Mouse (Mus musculus) ovary, postnatal 36 days (tissue): ENCODE data around the gene Fbxo17.
A peak's percentile ranks its signal among the peaks of the same experiment; 100 is the strongest.

ENCODE experiments used
- DNase-seq: peaks from one replicate; pipeline ENCODE4 v3.0.0; 2022; ENCODE audit warnings: low spot score, mixed read lengths

The Fbxo17 gene

DNA sequence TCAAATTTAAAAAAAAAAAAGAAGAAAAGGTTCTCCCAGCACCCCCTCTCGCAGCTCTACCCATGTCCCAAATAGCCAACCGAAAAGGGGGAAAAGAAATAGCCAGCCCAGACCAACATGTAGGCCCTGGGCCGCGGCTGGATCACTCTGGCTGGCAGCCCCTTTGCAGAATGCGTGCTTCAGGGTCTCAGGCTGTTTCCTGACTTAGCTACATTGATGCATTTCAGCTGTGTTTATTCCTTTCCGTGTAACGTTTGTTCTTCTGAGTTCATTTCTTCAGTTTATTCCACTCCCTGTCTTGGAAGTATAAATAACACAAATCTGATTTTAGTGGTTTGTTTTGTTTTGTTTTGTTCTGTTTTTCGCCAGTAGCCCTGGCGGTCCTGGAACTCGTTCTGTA lies 1.1 kb downstream of the Fbxo17 start:
- DNase-seq = no peak

DNA sequence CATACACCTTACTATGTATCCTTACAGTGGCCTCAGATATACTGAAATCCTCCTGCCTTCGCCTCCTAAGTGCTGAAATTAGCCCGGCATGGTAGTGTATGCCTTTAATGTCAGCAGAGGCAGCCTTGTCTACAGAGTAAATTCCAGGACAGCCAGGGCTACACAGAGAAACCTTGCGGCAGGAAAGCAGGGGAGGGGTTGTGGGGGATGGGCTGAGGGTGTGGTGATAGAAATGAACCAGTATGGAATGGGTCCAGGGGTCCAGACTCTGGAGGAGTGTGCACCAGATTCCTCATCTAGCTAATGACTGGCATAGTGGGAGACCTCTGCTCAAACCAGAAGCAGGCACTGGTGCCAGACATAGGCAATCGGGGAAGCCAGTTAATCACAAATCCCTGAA lies 2.6 kb downstream of the Fbxo17 start:
- no peak for DNase-seq

DNA sequence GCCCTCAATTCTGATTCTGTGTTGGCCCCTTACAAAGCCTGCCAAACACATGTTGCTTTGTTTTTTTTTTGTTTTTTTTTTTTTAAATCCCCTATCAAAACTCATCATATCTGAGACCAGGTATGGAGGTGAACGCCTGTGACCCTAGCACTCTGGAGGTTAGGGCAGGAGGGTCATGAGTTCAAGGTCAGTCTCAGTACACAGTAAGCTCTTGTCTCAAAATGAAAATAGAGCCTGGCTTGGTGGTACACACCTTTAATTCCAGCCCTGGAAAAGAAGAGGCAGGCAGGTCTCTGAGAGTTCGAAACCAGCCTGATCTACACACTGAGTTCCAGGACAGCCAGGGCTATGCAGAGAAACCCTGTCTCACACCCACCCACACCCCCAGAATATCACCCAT lies 3.0 kb downstream of the Fbxo17 start:
- DNase-seq = no peak

DNA sequence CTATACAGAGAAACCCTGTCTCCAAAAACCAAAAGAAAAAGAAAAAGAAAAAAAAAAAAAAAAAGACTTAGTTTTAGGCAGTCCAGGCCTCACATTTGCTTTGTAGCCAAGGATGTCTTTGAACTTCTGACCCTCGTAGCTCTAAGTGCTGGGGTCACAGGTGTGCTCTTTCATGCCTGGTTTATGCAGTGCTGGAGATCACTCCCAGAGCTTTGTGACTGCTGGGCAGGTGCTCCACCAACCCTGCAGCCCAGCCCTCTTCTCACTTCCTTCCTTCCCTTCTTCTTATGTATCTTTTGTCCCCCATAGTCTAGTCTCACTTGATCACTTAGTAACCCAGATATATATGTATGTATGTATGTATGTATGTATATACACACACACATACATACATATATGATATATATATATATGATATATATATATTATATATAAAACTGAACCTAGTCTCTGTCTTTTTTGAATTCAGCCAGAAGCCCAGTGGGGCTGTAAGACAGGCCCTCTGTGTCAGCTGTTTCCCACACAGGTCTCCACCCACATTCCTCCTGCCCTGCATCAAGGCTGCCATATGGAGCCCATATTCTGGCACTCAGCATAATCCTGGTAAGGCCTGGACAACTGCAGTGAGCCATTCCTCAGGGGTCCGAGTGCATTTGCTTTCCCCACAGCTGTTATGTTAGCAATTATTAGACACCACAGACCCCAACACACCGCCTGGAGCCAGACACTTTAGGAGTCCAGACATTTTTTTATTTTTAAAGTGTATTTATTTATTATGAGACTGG lies 4.3 kb downstream of the Fbxo17 start:
- DNase-seq = no peak

DNA sequence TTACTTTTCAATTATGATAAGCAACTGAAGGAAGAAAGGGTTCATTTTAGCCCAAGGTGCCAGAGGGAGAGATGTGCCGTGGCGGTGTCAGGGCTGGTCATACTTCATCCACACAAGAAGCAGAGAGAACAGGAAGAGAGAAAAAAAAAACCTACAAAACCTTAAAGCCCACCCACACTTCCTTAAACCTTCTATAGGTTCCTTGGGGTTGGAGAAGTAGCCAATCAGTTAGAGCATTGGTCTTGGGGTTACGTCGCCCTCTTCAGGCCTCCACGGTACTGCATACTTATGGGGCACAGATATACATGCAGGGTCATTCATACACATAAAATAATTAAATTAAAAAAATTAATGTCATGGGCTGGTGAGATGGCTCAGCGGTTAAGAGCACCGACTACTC lies 5.5 kb downstream of the Fbxo17 start:
- no peak for DNase-seq

DNA sequence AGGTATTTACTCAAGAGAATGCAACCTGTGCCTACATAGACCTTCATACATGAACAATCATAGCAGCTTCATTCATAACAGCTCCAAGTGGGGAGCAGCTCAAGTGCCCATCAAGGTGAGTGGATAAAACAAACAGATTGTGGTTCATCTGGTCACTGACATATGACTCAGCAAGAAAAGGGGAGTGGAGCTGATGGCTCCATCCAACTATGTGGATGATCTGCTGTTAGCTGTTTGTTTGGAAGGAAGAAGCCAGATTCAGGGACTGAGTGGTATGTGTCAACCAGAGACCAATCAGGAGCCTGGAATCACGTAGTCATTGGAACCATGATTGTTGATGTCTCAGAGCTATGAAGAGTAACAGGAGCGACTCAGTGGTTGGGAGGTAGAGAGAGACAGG lies 8.0 kb downstream of the Fbxo17 start:
- DNase-seq = no peak

DNA sequence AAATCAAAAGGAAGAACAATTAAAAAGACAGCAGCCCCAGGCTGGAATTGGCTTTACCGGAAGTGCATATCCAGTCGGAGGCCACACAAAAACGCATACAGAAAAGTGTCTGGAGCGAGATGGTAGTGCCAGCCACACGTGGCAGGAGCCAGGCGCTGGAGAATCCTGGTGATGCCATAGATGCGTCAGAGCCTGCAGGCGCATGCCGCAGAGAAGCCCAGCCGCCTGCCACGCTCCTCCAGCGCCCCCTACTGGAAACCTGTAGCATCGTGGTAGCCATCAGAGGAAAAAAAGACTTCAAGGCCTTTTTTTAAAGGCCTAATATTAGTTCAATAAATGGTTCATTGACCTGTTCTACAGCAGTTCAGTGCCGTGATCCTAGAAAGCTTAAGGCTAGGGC lies 10.0 kb downstream of the Fbxo17 start:
- peak; percentile 73 for DNase-seq

DNA sequence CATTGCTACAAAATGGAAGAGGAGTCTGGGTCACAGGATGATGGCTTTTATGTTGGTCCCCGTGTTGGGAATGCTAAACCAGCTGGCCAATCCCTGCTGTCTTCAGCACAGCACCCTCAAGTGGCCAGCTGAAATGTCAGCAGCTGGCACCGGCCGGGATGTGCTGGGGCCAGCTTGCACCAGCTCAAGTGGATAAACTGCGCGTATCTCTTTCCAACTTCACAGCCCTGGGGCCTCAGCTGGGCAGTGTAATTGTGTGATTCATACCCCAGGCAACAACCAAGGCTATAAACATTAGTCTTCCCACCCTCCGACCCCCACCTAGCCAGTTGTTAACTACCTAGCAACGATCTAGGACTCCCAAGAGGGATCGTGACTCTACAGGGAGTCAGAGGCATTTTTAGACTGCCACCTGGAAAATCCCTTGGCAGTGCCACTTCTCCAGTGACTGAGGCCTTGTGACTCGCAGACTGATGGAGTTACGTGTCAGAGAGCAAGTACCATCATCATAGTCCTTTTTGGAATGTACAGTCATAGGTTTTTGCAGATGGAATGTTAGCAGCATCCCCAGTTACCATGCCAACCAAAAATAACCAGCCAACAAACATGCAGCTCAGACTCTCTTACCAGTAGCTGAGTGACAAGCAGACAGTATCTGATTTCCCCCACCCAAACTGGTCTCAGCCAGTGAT lies 11.2 kb downstream of the Fbxo17 start:
- DNase-seq = no peak

DNA sequence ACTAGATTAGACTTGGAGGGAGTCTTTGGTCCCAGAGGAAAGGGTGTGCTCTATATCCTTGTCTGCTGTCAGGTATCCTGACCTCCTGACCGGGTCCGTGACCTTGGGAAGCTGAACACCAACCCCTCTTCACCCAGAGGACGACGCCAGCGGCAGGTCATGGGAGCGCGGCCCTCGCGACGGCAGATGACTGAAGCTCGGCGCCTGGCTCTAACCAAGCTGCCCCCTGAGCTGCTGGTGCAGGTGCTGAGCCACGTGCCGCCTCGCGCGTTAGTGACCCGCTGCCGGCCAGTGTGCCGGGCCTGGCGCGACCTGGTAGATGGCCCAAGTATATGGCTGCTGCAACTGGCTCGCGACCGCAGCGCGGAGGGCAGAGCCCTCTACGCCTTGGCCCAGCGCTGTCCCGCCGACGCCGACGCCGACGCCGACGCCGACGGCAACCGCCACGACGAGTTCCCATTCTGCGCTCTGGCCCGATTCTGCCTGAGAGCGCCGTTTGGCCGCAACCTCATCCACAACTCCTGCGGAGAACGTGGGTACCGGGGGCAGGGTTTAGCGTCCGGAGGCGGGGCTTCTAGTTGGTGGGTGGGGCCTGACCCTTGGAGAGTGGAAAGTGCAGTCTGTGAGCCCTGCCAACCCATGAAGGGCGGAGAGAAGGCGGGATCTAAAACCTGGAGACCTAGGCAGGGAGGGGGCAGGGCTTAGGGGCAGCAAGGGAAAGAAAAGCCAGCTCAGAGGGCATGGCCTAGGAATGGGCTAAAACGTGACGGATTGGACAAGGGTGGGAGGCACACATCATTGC lies 15.9 kb downstream of the Fbxo17 start:
- DNase-seq = peak; percentile 71

DNA sequence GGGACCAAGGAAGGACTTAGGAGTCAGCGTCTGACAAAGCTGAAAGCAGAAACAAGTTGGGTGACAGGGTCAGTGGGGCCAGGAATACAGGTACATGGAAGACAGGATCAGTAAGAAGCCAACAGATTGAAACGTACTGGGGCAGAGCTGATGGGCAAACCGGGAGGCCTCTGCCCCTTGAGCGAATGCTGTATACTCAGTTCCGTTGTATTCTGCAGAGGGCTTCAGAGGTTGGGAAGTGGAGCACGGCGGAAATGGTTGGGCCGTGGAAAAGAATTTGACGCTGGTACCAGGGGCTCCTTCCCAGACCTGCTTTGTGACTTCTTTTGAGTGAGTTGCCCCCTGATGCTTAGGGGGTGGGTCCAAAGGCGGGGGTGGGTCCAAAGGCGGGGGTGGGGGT lies 16.6 kb downstream of the Fbxo17 start:
- no peak for DNase-seq

DNA sequence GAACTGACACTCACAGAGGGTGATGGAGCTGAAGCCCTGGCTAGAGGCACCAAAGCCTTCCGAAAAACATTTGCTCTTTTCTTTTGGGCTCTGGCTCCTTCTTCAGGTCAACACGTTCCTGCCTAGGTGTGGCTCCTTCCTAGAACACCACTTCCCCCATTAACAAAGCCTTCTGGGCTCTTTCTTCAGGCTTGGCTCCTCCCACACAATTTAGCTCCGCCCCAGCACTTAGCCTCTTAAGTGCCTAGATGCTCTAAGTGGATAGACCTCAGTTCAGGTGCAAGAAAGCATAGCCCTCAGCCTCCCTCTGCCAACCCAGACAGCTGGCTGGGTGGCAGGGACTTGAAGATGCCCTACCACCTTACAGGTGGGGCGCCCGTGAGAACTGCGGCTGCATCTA lies 19.1 kb downstream of the Fbxo17 start:
- DNase-seq = no peak

DNA sequence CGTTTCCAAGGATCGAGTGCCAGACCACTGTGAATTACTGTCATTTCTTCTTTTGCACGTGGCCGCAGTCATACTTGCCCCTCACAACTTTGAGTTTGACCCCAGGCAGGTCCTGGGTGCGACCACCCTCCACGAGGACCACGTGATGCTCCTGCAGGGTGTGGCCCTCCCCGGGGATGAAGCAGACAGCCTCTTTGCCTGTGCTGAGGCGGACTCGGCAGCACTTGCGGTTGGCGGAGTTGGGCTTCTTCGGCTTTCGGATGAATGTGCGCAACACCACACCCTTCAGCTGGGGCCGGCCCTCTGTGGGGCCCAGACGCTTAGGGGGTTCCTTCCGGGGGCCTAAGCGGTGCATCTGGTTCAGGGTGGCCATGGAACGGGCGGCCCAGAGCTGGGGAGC lies 23.2 kb downstream of the Fbxo17 start:
- DNase-seq = no peak

DNA sequence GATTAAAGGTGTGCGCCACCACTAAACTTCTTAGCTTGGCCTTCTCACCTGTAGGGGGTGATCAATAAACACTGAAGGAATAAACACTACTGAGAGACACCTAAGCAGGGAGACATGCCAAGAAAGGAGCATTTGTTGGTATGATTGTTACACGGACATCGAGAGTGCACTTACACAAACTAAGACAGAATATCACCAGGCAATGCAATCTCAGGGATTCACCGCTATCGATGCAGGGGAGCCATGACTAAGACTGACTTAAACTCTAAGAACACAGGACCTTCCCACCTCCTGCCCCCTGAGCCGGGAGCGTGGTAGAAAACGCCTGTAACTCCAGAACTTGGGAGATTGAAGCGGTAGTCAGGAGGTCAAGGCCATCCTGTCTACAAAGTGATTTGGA lies 24.3 kb downstream of the Fbxo17 start:
- no peak for DNase-seq

DNA sequence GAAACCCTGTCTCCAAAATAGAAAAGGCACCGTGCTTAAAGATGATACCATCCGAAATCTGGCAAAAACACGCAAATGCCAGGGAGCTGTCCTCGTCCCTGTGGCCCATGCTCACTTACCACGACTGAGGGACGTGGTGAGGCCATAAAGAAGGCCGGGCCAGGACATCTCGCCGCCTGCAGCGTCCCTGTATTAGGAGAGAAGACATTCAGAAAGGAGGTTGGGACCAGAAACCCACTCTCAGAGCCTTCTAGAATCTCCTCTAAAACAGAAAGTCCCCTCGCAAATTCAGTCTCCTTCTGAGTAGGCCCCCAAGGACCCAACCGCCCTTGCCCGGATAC lies 24.7 kb downstream of the Fbxo17 start:
- peak; percentile 16 for DNase-seq

DNA sequence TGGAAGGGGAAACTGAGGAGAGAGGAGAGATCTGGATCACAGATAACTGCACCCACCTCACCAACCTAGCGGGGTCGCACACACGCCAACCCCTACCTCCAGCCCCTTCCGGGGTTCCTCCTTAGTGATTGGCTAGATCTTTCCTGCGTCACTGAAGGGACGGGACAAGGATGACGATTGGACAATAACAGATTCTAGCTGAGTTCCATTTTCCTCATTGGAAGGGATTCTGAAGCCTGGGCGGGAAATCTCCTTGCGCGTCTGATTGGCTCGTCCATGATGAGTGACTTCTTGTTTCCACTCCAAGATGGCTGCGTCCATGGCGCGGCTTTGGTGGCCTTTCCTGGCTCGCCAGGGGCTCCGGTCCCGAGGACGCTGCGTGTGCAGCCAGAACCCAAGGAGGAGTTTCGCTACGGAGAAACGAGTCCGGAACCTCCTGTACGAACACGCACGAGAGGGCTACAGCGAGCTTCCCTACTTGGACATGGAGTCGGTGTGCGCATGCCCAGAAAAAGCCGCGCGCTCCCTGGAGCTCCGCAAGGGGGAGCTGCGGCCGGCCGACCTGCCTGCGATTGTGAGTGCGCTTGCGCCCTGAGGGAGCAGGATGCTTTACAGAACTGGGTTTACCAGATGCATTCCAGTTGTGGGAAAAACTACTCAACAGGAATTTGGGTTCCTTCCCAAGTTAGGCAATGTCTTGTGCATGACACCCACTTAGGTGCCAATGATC lies 25.3 kb downstream of the Fbxo17 start, which contains the start of the genes Mrps12 and Sars2:
Mrps12 (minus strand) TSS at position 112 of the 730 bp plus-strand sequence.
Sars2 (plus strand) TSS at position 284 of the 730 bp plus-strand sequence.
- DNase-seq = peak; percentile 94

DNA sequence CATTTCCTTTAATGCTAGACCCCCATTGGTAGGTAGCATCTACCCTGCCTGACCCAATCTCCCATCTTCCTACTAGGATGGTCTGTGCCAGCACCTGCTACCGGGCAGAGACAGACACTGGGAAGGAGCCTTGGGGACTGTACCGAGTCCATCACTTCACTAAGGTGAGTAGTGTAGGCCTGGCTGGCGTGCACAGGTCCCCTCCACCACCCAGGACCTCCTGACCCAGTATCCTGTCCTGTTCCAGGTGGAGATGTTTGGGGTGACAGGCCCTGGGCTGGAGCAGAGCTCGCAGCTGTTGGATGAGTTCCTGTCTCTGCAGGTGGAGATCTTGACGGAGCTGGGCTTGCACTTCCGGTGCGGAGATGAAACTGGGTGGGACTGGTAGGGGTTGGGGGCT lies 33.3 kb downstream of the Fbxo17 start:
- no peak for DNase-seq

DNA sequence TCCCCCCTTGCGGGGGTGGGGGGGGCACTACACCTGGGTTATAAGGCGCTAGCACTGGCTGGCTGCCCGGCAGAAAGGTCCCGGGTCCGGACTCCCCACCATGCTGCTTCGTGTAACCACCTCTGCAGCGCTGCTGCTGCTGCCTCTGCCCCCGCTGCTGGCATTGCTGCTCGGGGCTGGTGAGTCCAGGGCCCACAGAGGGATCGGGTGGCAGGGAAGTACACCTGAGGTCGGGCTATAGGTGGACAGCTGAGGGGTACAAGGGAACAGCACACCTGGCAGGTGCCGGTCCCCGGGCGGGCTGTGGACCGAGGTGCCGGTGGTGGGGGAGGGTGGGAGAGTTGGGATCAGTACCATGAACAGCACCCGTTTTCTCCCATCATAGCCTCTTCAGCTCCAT lies 39.5 kb downstream of the Fbxo17 start, which contains the start of gene Ccer2:
Ccer2 (plus strand) TSS at position 96 of the 400 bp plus-strand sequence.
- DNase-seq = no peak

DNA sequence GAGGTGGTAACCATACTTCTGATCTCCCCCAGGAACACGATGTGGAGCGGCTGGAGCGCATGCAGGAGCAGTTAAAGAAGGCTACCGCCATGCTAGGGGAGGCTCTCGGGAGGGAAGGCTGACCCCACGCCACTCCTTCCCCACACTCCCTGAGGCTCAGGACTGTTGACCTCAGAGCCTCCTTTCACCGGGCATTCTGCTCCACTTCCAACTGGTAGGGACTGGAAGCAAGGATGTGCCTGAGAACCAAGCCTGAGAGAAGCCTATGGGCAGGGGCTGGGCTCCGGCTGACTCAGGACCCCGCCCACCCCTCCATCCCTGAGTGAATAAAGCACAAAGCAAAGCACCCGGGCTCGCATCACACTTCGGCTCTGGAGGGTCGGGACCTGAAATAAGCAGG lies 42.0 kb downstream of the Fbxo17 start:
- no peak for DNase-seq

DNA sequence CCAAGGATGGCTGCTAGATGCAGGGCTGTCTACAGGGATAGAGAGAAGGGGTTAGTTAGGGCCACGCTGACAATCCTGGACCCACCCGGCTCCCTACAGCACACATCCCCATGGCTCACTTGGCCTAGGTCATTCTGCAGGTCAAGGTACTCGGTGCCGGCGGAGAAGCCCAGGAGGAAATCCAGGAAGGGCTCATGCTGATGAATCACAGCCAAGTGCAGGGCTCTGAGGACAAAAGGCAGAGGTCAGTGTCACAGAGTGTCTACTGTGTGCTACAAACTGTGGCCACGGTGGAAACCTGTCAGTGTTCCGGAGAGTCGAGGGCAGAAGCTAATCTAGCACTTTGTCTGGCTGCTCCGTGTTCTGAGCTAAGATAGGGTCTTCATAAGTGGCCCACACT lies 45.3 kb downstream of the Fbxo17 start:
- DNase-seq = no peak

DNA sequence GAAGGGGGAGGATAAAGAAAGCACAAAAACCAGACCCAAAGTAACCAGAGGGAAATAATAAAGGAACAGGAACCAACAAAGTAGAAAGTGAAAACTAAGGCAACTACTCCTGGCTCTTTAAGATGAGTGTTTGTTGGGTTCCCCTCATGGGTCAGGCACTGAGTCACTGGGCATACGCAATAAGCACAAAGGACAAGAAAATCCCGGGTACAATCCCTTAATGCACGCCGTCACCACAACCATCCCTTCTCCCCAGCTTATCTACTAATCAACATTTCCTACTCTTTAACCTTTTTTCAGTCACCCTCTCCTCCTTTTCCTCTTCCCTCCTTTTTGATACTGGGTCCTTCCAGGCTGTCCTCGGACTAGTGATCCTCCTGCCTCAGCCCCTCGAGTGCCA lies 48.6 kb downstream of the Fbxo17 start:
- no peak for DNase-seq

DNA sequence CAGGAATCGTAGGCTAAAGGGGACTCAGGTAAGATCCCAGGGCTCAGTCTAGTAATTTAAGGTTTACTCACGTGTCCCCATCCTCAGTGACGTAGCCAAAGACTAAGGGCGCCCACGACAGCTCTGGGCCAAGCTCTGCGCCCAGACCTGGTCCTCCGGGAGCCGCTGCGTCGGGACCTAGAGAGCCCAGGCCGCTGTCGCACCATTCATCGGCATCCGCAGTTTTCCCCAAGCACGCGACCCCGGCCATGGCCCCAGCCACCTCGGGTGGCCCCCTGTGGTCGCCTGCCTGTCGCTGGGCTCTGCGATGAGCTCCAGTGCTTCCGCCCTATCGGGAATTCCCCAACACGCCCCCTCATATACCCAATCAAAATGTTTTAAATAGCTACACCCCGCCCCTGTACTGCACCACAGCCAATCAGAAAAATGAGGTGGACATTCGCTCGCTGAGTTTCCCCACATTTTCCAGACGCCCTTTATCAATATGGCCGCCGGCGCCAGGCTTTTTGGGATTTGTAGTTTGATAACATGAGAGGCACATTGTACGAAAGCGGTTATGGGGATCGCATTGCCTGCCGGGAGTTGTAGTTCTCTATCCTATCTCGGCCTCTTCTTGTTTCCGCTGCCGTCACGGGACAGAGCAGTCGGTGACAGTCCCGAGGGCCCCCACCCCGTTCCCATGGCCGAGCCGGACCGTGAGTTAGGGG lies 49.7 kb downstream of the Fbxo17 start, which contains the start of gene Sirt2:
Sirt2 (plus strand) TSS at position 563 of the 707 bp plus-strand sequence.
- peak; percentile 93 for DNase-seq
